Mouse (Mus musculus) gastrocnemius, postnatal 36 days (tissue): ENCODE results near the gene Lyst. TPM values are rescaled to one million over a fixed set of nuclear protein-coding genes. Genes with fewer than 3 reads are reported as not detected.

Source experiments
- DNase-seq, 2 experiments: peaks; one replicate each; pipeline ENCODE4 v3.0.0; 2022
- intact Hi-C: fragments of 180-260 bp; cut with DNase I; formaldehyde crosslinking; loops from one replicate; pipeline ENCODE4 v1.15.1; 2025
- total RNA-seq, 2 experiments: library from RNA; stranded (reverse); gene quantifications; 2 replicates each; pipeline ENCODE4 v1.2.3; 2021

The Lyst gene
- total RNA-seq, 2 experiments from 2014 or later, result 4.9 to 5.7 TPM

- DNase-seq, result no peak
- intact Hi-C loops, result no loop called here
These were observed 17.3 kb upstream of the Lyst start for GRCm38 (mm10) chr13:13572941-13573340.

- peak; percentile 67 to 86 for DNase-seq
- intact Hi-C loops, result no loop called here
These were observed 16.5 kb upstream of the Lyst start for GRCm38 (mm10) chr13:13573572-13574257.

GRCm38 (mm10) chr13:13574258-13574870 is 15.8 kb upstream of the Lyst start:
- intact Hi-C loops, result no loop called here
- no peak for DNase-seq

- intact Hi-C loops, result no loop called here
- no peak for DNase-seq
These were observed 15.1 kb upstream of the Lyst start for GRCm38 (mm10) chr13:13575106-13575505.

GRCm38 (mm10) chr13:13576469-13577205 is 13.6 kb upstream of the Lyst start:
- DNase-seq, result no peak
- intact Hi-C loops, result no loop called here

GRCm38 (mm10) chr13:13581988-13582387 is 8.2 kb upstream of the Lyst start:
- no peak for DNase-seq
- intact Hi-C loops, result no loop called here

GRCm38 (mm10) chr13:13583473-13583872 is 6.7 kb upstream of the Lyst start:
- no peak for DNase-seq

GRCm38 (mm10) chr13:13587653-13588184 is 2.5 kb upstream of the Lyst start:
- intact Hi-C loops, result no loop called here
- no peak for DNase-seq

More at GRCm38 (mm10) chr13:13583473-13583872, 6.7 kb upstream of the Lyst start:
- intact Hi-C loops, result no loop called here

GRCm38 (mm10) chr13:13588518-13588917 is 1.7 kb upstream of the Lyst start:
- DNase-seq, result no peak
- intact Hi-C loops, result no loop called here

GRCm38 (mm10) chr13:13589032-13589431 is 1.2 kb upstream of the Lyst start:
- intact Hi-C loops, result no loop called here
- no peak for DNase-seq

- no peak for DNase-seq
- intact Hi-C loops, result no loop called here
These were observed 1.7 kb downstream of the Lyst start for GRCm38 (mm10) chr13:13591892-13592291.

GRCm38 (mm10) chr13:13596424-13597044 is 6.3 kb downstream of the Lyst start:
- DNase-seq, result no peak
- intact Hi-C loops, result no loop called here

GRCm38 (mm10) chr13:13597896-13598295 is 7.7 kb downstream of the Lyst start:
- intact Hi-C loops, result no loop called here
- no peak for DNase-seq

GRCm38 (mm10) chr13:13601407-13601806 is 11.2 kb downstream of the Lyst start:
- intact Hi-C loops, result no loop called here
- DNase-seq, result no peak

- DNase-seq, result no peak
- intact Hi-C loops, result no loop called here
These were observed 16.0 kb downstream of the Lyst start for GRCm38 (mm10) chr13:13606149-13606548.

GRCm38 (mm10) chr13:13608311-13608710 is 18.1 kb downstream of the Lyst start:
- intact Hi-C loops, result no loop called here
- no peak for DNase-seq

- intact Hi-C loops, result loop anchor here (5.0 kb wide), 1 partner anchor 92 kb away; no protein-coding TSS in a partner anchor
- no peak for DNase-seq
These were observed 19.5 kb downstream of the Lyst start for GRCm38 (mm10) chr13:13609655-13610054.

- DNase-seq, result no peak
These were observed 22.7 kb downstream of the Lyst start for GRCm38 (mm10) chr13:13612882-13613281.

GRCm38 (mm10) chr13:13614235-13614634 is 24.0 kb downstream of the Lyst start:
- intact Hi-C loops, result loop anchor here (5.0 kb wide), 1 partner anchor 97 kb away; no protein-coding TSS in a partner anchor
- no peak for DNase-seq

More at GRCm38 (mm10) chr13:13612882-13613281, 22.7 kb downstream of the Lyst start:
- intact Hi-C loops, result loop anchor here (5.0 kb wide), 1 partner anchor 96 kb away; no protein-coding TSS in a partner anchor

- intact Hi-C loops, result no loop called here
- DNase-seq, result no peak
These were observed 31.3 kb downstream of the Lyst start for GRCm38 (mm10) chr13:13621456-13621855.

GRCm38 (mm10) chr13:13622565-13622964 is 32.4 kb downstream of the Lyst start:
- intact Hi-C loops, result no loop called here
- DNase-seq, result no peak
